Mouse (Mus musculus) ES-E14 (cell line): Measurements from ENCODE around the gene Cyp4f14.

ENCODE experiments used
- CHD2 ChIP-seq: IDR thresholded peaks from 2 replicates; pipeline ENCODE4 v1.6.1; 2014; ENCODE audit warnings: mild to moderate bottlenecking, low read depth, low read length, inconsistent platforms
- MAFK ChIP-seq: IDR thresholded peaks from 2 replicates; pipeline ENCODE4 v1.6.1; 2014; ENCODE audit warnings: mild to moderate bottlenecking, low read depth, low read length, inconsistent platforms; ENCODE audit not compliant: insufficient read depth
- ZC3H11A ChIP-seq: IDR thresholded peaks from 2 replicates; pipeline ENCODE4 v1.6.1; 2012; ENCODE audit warnings: low read depth, mild to moderate bottlenecking, inconsistent platforms, low read length, borderline replicate concordance
- ZNF384 ChIP-seq: IDR thresholded peaks from 2 replicates; pipeline ENCODE4 v1.6.1; 2012; ENCODE audit warnings: low read depth, low read length, inconsistent platforms

GRCm38 (mm10) chr17:32943661-32944060 is 26.5 kb upstream of the Cyp4f14 start:
- TF ChIP-seq MAFK, result no peak
- no peak for TF ChIP-seq CHD2
- TF ChIP-seq ZNF384, result no peak
- TF ChIP-seq ZC3H11A, result no peak
